Mouse (Mus musculus) olfactory bulb, adult 2 months (tissue): ENCODE results near the gene Ctps2. TPM values are rescaled to one million over a fixed set of nuclear protein-coding genes. Genes with fewer than 3 reads are reported as not detected.

Experiments
- H3K27ac ChIP-seq: fragments of 200-500 bp; 2 replicates; pipeline ENCODE4 v1.5.1; 2012; ENCODE audit warnings: low read depth, low read length; ENCODE audit not compliant: insufficient read depth
- H3K4me1 ChIP-seq: fragments of 200-500 bp; 2 replicates; pipeline ENCODE4 v1.6.1; 2012; ENCODE audit warnings: low read length; ENCODE audit not compliant: control insufficient read depth, insufficient read depth
- H3K4me3 ChIP-seq: fragments of 200-500 bp; 2 replicates; pipeline ENCODE4 v1.5.1; 2012; ENCODE audit warnings: mild to moderate bottlenecking, low read depth, low read length, moderate library complexity; ENCODE audit not compliant: insufficient read depth
- CTCF ChIP-seq: fragments of 200-500 bp; IDR thresholded peaks from 2 replicates; pipeline ENCODE4 v1.5.1; 2012; ENCODE audit warnings: low read depth, mild to moderate bottlenecking, low read length, moderate library complexity; ENCODE audit not compliant: insufficient read depth
- POLR2A ChIP-seq: fragments of 200-500 bp; IDR thresholded peaks from 2 replicates; pipeline ENCODE4 v1.6.1; 2012; ENCODE audit warnings: mild to moderate bottlenecking, low read depth, low read length, moderate library complexity; ENCODE audit not compliant: insufficient read depth
- WGBS: fragments of 180-500 bp; shearing (Covaris S2); methylation state at CpG from one replicate; pipeline ENCODE4 v1.1.7; 2018; 5-methylcytosine and 5-hydroxymethylcytosine counted together
- polyA plus RNA-seq: library from polyadenylated mRNA; stranded (reverse); fragments of >200 nt; gene quantifications from 2 replicates; pipeline ENCODE4 v1.2.4, GENCODE M21; 2012; ENCODE audit warnings: low replicate concordance; ENCODE audit not compliant: missing spikeins, insufficient read depth, insufficient read length

Ctps2 gene
- polyA plus RNA-seq, 1 experiment = not detected

GRCm38 (mm10) chrX:163042771-163043170, 141.7 kb downstream of the Ctps2 start:
- Histone ChIP-seq H3K4me1 (no peaks in the 10 kb centered on the region), H3K4me3 (no peak overlapping the region), H3K27ac (no peak overlapping the region)
- 80% methylated on average over 1 of the region's 1 CpGs for WGBS
- TF ChIP-seq CTCF = no peak
- no peak for TF ChIP-seq POLR2A

GRCm38 (mm10) chrX:163063936-163064335, 162.9 kb downstream of the Ctps2 start:
- Histone ChIP-seq H3K4me1 (no peaks in the 10 kb centered on the region), H3K27ac (no peak overlapping the region), H3K4me3 (no peak overlapping the region)
- WGBS = 65% methylated on average over 1 of the region's 1 CpGs
- no peak for TF ChIP-seq CTCF
- TF ChIP-seq POLR2A = no peak

Other genes starting within 250 kb of the Ctps2 start
- gene Rbbp7, start 140.8 kb upstream of the Ctps2 start, polyA plus RNA-seq = 220 TPM in 1 of 2 replicates, not detected in the other
- gene Txlng, start 71.8 kb upstream of the Ctps2 start, polyA plus RNA-seq = not detected in 2 replicates
- not detected in 2 replicates for gene Syap1, start 12.8 kb upstream of the Ctps2 start, polyA plus RNA-seq
- not detected in 2 replicates for gene S100g, start 63.4 kb downstream of the Ctps2 start, polyA plus RNA-seq